Mouse (Mus musculus) bone marrow, adult 2 months (tissue): ENCODE results near the gene Fscn3.

ENCODE experiments used
- CTCF ChIP-seq: fragments of 200-500 bp; IDR thresholded peaks from 2 replicates; pipeline ENCODE4 v1.5.1; 2011; ENCODE audit warnings: low read length, control low read depth; ENCODE audit not compliant: control insufficient read depth, insufficient read depth
- POLR2A ChIP-seq: fragments of 200-500 bp; IDR thresholded peaks from 2 replicates; pipeline ENCODE4 v1.6.1; 2011; ENCODE audit warnings: low read depth, mild to moderate bottlenecking, control low read depth, low read length, borderline replicate concordance; ENCODE audit not compliant: control insufficient read depth

- TF ChIP-seq POLR2A: no peak
- TF ChIP-seq CTCF: no peak
These were observed 29.8 kb upstream of the Fscn3 start, which contains the start of gene Zfp800 for GRCm38 (mm10) chr6:28397681-28398203.
